Mouse (Mus musculus) c-Kit-positive CD71-positive TER-119-negative erythroid progenitor cells, embryonic 14.5 days (primary cell): Measurements from ENCODE around the gene Pten.
"Not testable (repeated sequence)": the region's sequence is repeated elsewhere in the genome, so short reads cannot be mapped to it uniquely, and the experiment has no call there.

Experiments
- DNase-seq: peaks from one replicate; pipeline ENCODE4 v3.0.0-alpha.2; 2013; ENCODE audit warnings: low read depth

Gene Pten

DNA sequence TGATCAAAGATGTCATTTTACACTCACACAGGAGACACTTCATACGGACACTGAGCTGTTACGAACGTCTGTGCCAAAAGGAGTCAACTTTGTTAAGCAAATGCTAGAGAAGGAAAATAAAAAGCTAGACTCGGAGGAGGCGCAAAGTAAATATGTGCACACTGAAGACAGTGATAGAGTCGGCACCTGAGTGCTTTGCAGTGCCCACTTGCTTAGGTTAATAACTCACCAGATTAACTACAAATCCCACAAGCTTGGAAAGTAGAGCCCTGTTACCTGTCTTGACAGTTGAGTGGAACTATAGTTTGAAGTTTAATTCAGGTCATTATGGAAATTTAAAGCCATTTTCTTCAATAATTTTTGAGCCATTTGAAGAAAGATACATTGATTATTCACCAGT lies 51.4 kb downstream of the Pten start:
- DNase-seq = no peak

- DNase-seq = no peak
Measured at GRCm38 (mm10) chr19:32809117-32809516, 51.8 kb downstream of the Pten start.

GRCm38 (mm10) chr19:32818759-32819158 lies 61.5 kb downstream of the Pten start:
- DNase-seq = no peak

DNA sequence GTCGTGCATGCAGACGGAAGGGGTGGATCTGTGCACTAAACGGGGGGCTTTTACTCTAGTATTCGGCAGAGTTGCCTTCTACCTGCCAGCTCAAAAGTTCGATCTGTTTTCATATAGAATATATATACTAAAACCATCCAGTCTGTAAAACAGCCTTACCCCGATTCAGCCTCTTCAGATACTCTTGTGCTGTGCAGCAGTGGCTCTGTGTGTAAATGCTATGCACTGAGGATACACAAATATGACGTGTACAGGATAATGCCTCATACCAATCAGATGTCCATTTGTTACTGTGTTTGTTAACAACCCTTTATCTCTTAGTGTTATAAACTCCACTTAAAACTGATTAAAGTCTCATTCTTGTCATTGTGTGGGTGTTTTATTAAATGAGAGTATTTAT lies 65.7 kb downstream of the Pten start:
- DNase-seq = not testable (repeated sequence)

DNA sequence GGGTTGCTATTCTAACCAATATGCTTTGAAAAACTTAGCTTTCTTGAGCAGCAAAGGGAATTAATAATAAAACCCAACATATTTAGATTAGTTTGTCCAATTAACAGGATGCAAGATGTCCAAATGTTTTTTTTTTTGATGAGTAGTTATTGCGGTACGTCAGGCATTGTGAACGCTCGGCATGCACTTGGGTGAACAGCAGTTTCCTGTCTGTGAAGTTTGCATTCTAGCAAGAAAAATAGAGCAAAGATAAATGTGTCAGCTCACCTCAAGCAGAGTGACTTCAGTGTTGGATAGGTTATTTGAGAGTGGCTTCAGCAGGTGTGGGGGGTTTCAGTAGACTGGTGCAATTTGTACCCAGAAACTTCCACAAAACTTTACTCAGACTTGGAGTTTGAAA lies 69.3 kb downstream of the Pten start:
- no peak for DNase-seq

GRCm38 (mm10) chr19:32829871-32830270 lies 72.6 kb downstream of the Pten start:
- no peak for DNase-seq

DNA sequence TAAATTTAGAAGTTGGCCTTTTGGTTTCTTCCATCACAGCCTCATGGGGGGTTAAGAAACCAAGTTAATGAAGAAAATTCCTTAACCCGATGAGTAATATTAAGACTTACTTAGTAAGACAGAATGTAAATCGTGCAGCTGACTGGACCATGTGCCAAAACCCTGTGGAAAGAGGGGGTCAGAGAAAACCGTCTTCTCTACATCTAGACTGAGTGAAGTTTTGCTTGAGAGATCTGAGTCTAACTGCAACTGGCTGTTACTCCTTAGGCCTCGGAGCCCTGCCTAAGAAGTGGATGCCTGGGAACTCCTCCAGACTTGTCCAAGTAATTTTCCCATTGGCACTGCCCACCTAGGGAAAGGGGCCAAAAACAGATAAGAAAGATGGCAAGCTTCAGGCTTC lies 74.0 kb downstream of the Pten start:
- no peak for DNase-seq

DNA sequence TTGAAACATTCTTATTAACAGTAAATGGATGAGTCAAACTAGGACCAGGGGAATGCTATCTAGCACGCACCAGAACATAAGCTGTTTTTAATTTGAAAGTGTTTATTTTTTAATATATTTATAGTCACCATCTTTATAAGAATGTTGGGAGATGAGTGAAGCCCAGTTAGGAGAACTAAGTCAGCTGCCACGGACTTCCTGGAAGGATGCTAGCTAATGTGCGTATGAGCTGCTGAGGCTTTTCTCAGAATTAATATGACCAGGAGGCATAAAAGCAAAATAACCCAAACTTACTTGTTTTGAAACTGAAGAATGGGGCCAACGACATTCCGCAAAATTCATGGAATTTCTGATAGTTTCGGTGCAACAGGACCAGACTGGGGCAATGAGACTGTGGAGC lies 83.2 kb downstream of the Pten start:
- no peak for DNase-seq

GRCm38 (mm10) chr19:32844486-32844885 lies 87.2 kb downstream of the Pten start:
- no peak for DNase-seq

DNA sequence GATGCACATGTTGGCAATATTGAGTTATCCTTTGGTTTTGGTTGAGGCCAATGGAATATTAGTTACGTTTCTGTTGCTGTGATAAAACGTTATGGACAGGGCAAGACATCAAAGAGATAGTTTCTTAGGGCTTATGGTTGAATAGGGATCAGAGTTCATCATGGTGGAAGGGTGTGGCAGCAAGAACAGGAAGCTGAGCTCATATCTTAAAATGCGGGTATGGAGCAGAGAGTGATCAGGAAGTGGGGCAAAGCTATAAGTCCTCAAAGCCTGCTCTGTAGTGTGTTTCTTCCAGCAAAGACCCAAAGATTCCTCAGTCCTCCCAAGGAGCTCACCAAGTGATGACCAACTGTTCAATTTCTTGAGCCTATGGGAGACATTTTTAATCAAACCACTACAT lies 90.7 kb downstream of the Pten start:
- no peak for DNase-seq

DNA sequence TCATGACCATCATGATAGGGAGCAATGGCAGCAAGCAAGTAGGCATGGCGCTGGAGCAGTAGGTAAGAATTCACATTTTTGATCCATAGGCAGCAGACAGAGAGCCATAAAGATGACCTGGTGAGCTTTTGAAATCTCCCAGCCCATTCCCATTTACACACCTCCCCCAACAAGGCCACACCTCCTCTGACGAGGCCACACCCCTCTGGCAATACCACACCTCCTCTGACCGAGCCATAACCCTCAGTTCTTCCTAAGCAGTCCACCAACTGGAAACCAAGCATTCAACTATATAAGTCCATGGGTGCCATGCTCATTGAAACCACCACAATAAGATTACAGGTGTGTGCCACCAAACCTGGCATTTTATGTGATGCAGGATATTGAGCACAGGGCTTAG lies 95.0 kb downstream of the Pten start:
- DNase-seq = no peak

DNA sequence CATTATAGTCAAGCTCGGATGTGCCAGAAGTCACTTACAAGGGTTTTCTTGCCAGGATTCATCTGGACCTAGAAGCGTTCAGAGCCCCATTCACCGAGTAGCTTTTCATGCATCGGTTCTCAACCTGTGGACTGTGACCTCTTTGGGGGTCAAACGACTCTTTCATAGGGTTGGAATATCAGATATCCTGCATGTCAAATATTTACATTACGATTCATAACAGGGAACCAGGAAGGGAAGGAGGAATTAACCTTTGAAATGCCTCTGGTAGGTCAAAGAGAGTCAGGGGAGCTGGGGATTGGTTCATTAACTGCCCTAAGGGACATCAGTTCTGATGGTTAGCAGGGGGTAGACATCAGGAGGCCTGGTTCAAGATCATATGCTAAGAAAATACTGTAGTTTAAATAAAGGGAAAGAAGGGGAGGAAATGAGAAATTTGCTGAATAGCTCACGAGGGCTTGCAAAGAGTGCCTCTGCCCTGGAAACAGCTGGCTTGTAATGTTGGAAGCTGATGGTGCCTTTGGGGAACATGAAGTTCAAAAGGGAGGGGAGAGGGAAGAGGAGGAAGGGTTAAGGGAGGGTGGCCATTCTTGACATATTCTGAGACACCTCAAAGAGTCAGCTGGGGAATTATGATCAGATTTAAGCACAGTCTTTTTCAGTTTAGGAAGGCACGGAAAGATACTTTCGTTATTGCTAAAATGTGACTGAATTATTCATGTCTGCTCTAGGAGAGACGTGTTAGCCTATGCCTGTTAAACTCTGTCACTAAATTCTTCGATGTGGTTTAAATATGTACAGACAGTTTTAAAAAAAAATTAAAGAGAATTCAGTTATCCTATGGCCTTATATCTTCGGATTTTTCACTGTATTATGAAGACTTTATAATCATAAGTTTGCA lies 104.6 kb downstream of the Pten start:
- DNase-seq = no peak

- DNase-seq = no peak
Measured at GRCm38 (mm10) chr19:32866765-32867164, 109.5 kb downstream of the Pten start.

- no peak for DNase-seq
Measured at GRCm38 (mm10) chr19:32867181-32867897, 110.0 kb downstream of the Pten start.

- no peak for DNase-seq
Measured at GRCm38 (mm10) chr19:32868560-32868959, 111.3 kb downstream of the Pten start.

GRCm38 (mm10) chr19:32869053-32869680 lies 111.9 kb downstream of the Pten start:
- no peak for DNase-seq

- no peak for DNase-seq
Measured at GRCm38 (mm10) chr19:32873904-32874637, 116.8 kb downstream of the Pten start.
